Mouse (Mus musculus) G1E (cell line): ENCODE measurements at regions not wholly inside any gene's neighbourhood (a gene's known extent, or its start where the extent isn't known, plus 50 kb on each side); places are given as distances from the start of the nearest gene placed in this dataset.

ENCODE experiments used
- ATAC-seq: 2 replicates; pipeline ENCODE4 v1.8.0; 2016; ENCODE audit warnings: mild to moderate bottlenecking; ENCODE audit not compliant: insufficient number of reproducible peaks, poor library complexity, low FRiP score, severe bottlenecking; ENCODE audit errors: extremely low read depth
- DNase-seq: peaks from one replicate; pipeline ENCODE4 v3.0.0; 2012; ENCODE audit warnings: low spot score
- H3K27me3 ChIP-seq: 2 replicates; pipeline ENCODE4 v1.6.1; 2012; ENCODE audit warnings: mild to moderate bottlenecking, low read length, inconsistent platforms; ENCODE audit not compliant: insufficient read depth
- H3K36me3 ChIP-seq: replicated peaks from 2 replicates; pipeline ENCODE3; 2012; ENCODE audit warnings: mild to moderate bottlenecking, inconsistent platforms
- H3K4me1 ChIP-seq: 2 replicates; pipeline ENCODE4 v1.6.1; 2012; ENCODE audit warnings: low read depth, low read length, inconsistent platforms, mixed read lengths; ENCODE audit not compliant: insufficient read depth
- H3K4me3 ChIP-seq: 2 replicates; pipeline ENCODE4 v1.5.1; 2012; ENCODE audit warnings: low read depth, mild to moderate bottlenecking, inconsistent platforms, low read length, moderate library complexity, mixed read lengths
- H3K9me3 ChIP-seq: replicated peaks from 2 replicates; pipeline ENCODE4 v1.6.1; 2012; ENCODE audit warnings: inconsistent platforms
- CTCF ChIP-seq: IDR thresholded peaks from 2 replicates; pipeline ENCODE4 v1.5.1; 2012; ENCODE audit warnings: low read depth, low read length, inconsistent platforms, mixed read lengths
- GATA1 ChIP-seq: IDR thresholded peaks from 2 replicates; pipeline ENCODE4 v1.6.1; 2012; ENCODE audit warnings: borderline replicate concordance, low read length, inconsistent platforms, mixed read lengths
- GATA2 ChIP-seq: IDR thresholded peaks from 2 replicates; pipeline ENCODE4 v1.6.1; 2012; ENCODE audit warnings: low read depth, low read length, inconsistent platforms, borderline replicate concordance
- POLR2AphosphoS5 ChIP-seq: IDR thresholded peaks from 2 replicates; pipeline ENCODE4 v1.6.1; 2012; ENCODE audit warnings: low read depth, low read length, inconsistent platforms; ENCODE audit not compliant: insufficient replicate concordance
- TAL1 ChIP-seq: conservative IDR thresholded peaks from 2 replicates; pipeline ENCODE4 v1.6.1; 2012; ENCODE audit warnings: low read depth, low read length, inconsistent platforms, mixed read lengths

- H3K36me3 ChIP-seq: no peaks in the 10 kb centered on the region
- no peaks in the 10 kb centered on the region for H3K9me3 ChIP-seq
- H3K4me1 ChIP-seq: no peaks in the 10 kb centered on the region
- no peaks in the 10 kb centered on the region for H3K27me3 ChIP-seq
- DNase-seq (no peak), ATAC-seq (no peak)
- no peak overlapping the region for H3K4me3 ChIP-seq
- TF ChIP-seq CTCF (no peak), TAL1 (no peak), GATA1 (no peak), POLR2AphosphoS5 (no peak), GATA2 (no peak)
Observed at GRCm38 (mm10) chr13:10990503-10991025, 629.9 kb upstream of the Chrm3 start.

- no peaks in the 10 kb centered on the region for H3K27me3 ChIP-seq
- TF ChIP-seq GATA2 (no peak), GATA1 (no peak), POLR2AphosphoS5 (no peak), TAL1 (no peak), CTCF (no peak)
- H3K36me3 ChIP-seq: no peaks in the 10 kb centered on the region
- H3K4me3 ChIP-seq: no peak overlapping the region
- no peak for ATAC-seq
- H3K4me1 ChIP-seq: no peaks in the 10 kb centered on the region
- no peak for DNase-seq
- H3K9me3 ChIP-seq: no peaks in the 10 kb centered on the region
Observed at GRCm38 (mm10) chr13:10989095-10989814, 628.6 kb upstream of the Chrm3 start.

- no peak overlapping the region for H3K4me3 ChIP-seq
- H3K27me3 ChIP-seq: no peaks in the 10 kb centered on the region
- TF ChIP-seq POLR2AphosphoS5 (no peak), TAL1 (no peak), GATA2 (no peak), CTCF (no peak), GATA1 (no peak)
- ATAC-seq (no peak), DNase-seq (no peak)
- no peaks in the 10 kb centered on the region for H3K4me1 ChIP-seq
- H3K36me3 ChIP-seq: no peaks in the 10 kb centered on the region
- no peaks in the 10 kb centered on the region for H3K9me3 ChIP-seq
Observed at GRCm38 (mm10) chr13:10983736-10984135, 623.1 kb upstream of the Chrm3 start.

DNA sequence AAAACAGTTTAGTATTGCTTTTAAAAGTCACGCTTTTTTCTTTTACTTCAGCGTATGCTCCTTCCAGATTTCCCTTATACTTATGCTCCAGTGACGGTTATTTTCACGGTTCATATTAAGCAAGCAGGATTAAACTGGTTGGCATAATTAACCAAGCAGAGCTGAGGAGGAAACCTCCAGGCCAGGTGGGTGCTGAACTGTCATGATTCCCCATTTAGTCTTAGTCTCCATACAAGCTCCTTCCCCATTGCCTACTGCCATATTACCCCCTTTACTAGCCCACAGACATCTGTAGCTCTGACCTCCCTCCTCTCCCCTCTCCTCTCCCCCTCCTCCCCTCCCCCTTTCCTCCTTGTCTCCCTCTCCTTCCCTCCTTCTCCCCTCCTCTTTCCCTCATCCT, 621.9 kb upstream of the Chrm3 start:
- TF ChIP-seq GATA2 (no peak), POLR2AphosphoS5 (no peak), TAL1 (no peak), GATA1 (no peak), CTCF (no peak)
- Histone ChIP-seq H3K4me1 (no peaks in the 10 kb centered on the region), H3K27me3 (no peaks in the 10 kb centered on the region), H3K4me3 (no peak overlapping the region), H3K9me3 (no peaks in the 10 kb centered on the region), H3K36me3 (no peaks in the 10 kb centered on the region)
- ATAC-seq: no peak
- no peak for DNase-seq

DNA sequence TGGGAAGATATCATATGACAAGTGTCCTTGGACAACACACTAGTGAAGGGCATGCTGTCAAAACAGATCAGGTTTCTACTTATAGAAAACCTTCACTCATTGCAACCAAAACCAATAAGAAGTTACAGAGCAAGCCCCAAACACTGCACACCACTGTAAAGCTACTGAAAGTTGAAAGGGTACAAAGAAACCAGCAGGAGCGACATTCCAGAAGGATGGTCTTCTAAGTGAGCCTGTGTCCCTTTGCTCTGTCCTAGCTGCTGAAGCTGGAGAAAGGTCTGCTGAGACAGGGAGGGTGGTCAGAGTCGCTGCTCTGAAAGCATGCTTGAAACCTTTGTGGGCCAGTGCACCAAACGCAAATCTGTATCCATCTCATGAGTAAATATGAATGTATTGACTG, 611.3 kb upstream of the Chrm3 start:
- H3K9me3 ChIP-seq: no peaks in the 10 kb centered on the region
- ATAC-seq (no peak), DNase-seq (no peak)
- H3K36me3 ChIP-seq: no peaks in the 10 kb centered on the region
- no peaks in the 10 kb centered on the region for H3K27me3 ChIP-seq
- no peak overlapping the region for H3K4me3 ChIP-seq
- H3K4me1 ChIP-seq: no peaks in the 10 kb centered on the region
- TF ChIP-seq GATA1 (no peak), TAL1 (no peak), POLR2AphosphoS5 (no peak), CTCF (no peak), GATA2 (no peak)

GRCm38 (mm10) chr13:10970721-10971120, 610.1 kb upstream of the Chrm3 start:
- DNase-seq (no peak), ATAC-seq (no peak)
- H3K4me3 ChIP-seq: no peak overlapping the region
- H3K9me3 ChIP-seq: no peaks in the 10 kb centered on the region
- no peaks in the 10 kb centered on the region for H3K4me1 ChIP-seq
- TF ChIP-seq POLR2AphosphoS5 (no peak), CTCF (no peak), GATA1 (no peak), TAL1 (no peak)
- no peaks in the 10 kb centered on the region for H3K36me3 ChIP-seq
- no peaks in the 10 kb centered on the region for H3K27me3 ChIP-seq
